Mouse (Mus musculus) MEL (cell line): ENCODE results near the gene Col7a1. TPM values are rescaled to one million over a fixed set of nuclear protein-coding genes. Genes with fewer than 3 reads are reported as not detected.

Experiments used
- DNase-seq: peaks from one replicate; pipeline ENCODE4 v3.0.0; 2011; ENCODE audit warnings: low read depth, low spot score
- H3K27ac ChIP-seq: 2 replicates; pipeline ENCODE4 v1.5.1; 2012; ENCODE audit warnings: low read depth, mild to moderate bottlenecking, control low read depth, low read length, moderate library complexity; ENCODE audit not compliant: control insufficient read depth
- H3K27me3 ChIP-seq, 2 experiments: fragments of 150-350 bp in 1 of 2; sonication (generic) in 1 of 2; 2 replicates each; pipeline ENCODE4 v1.6.1; 2012; ENCODE audit warnings: low read length in 2 of 2, mild to moderate bottlenecking in 2 of 2, improper control_type of control experiment in 1 of 2, moderate library complexity in 1 of 2; ENCODE audit not compliant: insufficient read depth in 2 of 2, control insufficient read depth in 1 of 2
- H3K36me3 ChIP-seq, 2 experiments: 2 replicates each; pipeline ENCODE4 v1.6.1; 2012 to 2014; ENCODE audit warnings: low read length in 2 of 2, improper control_type of control experiment in 1 of 2, inconsistent platforms in 1 of 2, mild to moderate bottlenecking in 1 of 2; ENCODE audit not compliant: insufficient read depth in 2 of 2, control insufficient read depth in 1 of 2
- H3K4me1 ChIP-seq, 2 experiments: fragments of 150-350 bp in 1 of 2; sonication (generic) in 1 of 2; 2 replicates each; pipeline ENCODE4 v1.6.1; 2012; ENCODE audit warnings: low read length in 2 of 2, improper control_type of control experiment in 1 of 2, mild to moderate bottlenecking in 1 of 2; ENCODE audit not compliant: insufficient read depth in 2 of 2, control insufficient read depth in 1 of 2
- H3K4me3 ChIP-seq, 2 experiments: fragments of 150-350 bp in 1 of 2; sonication (generic) in 1 of 2; 2 replicates each; pipeline ENCODE4 v1.5.1; 2012; ENCODE audit warnings: low read depth in 2 of 2, low read length in 2 of 2, mild to moderate bottlenecking in 2 of 2, moderate library complexity in 2 of 2, control low read depth in 1 of 2, improper control_type of control experiment in 1 of 2; ENCODE audit not compliant: control insufficient read depth in 1 of 2, insufficient read depth in 1 of 2
- H3K79me2 ChIP-seq: 2 replicates; pipeline ENCODE4 v1.6.1; 2012; ENCODE audit warnings: mild to moderate bottlenecking, low read length, moderate library complexity; ENCODE audit not compliant: control insufficient read depth, poor library complexity, insufficient read depth
- H3K9ac ChIP-seq: 2 replicates; pipeline ENCODE4 v1.6.1; 2012; ENCODE audit warnings: low read depth, mild to moderate bottlenecking, control low read depth, low read length, moderate library complexity; ENCODE audit not compliant: control insufficient read depth, poor library complexity, severe bottlenecking
- H3K9me3 ChIP-seq: fragments of 150-350 bp; sonication (generic); replicated peaks from 2 replicates; pipeline ENCODE4 v1.6.1; 2012; ENCODE audit warnings: mild to moderate bottlenecking, low read length, improper control_type of control experiment, moderate library complexity; ENCODE audit not compliant: insufficient read depth
- CHD1 ChIP-seq: IDR thresholded peaks from 2 replicates; pipeline ENCODE4 v1.6.1; 2012; ENCODE audit warnings: low read depth, mild to moderate bottlenecking, inconsistent platforms, low read length, improper control_type of control experiment
- CHD2 ChIP-seq: IDR thresholded peaks from 2 replicates; pipeline ENCODE4 v1.6.1; 2011; ENCODE audit warnings: low read length, improper control_type of control experiment
- CTCF ChIP-seq, 3 experiments: IDR thresholded peaks in 2 of 3; conservative IDR thresholded peaks in 1 of 3; 2 replicates each; pipeline ENCODE4 v1.5.1; 2011 to 2012; ENCODE audit warnings: low read length in 3 of 3, low read depth in 2 of 3, mild to moderate bottlenecking in 2 of 3, improper control_type of control experiment in 1 of 3, inconsistent platforms in 1 of 3, mixed read lengths in 1 of 3, moderate library complexity in 1 of 3; ENCODE audit not compliant: control insufficient read depth in 1 of 3, insufficient read depth in 1 of 3, poor library complexity in 1 of 3, severe bottlenecking in 1 of 3
- ELF1 ChIP-seq: IDR thresholded peaks from 2 replicates; pipeline ENCODE4 v1.6.1; 2014; ENCODE audit warnings: low read depth, mild to moderate bottlenecking, inconsistent platforms, low read length, improper control_type of control experiment, moderate library complexity
- EP300 ChIP-seq, 2 experiments: IDR thresholded peaks; 2 replicates each; pipeline ENCODE4 v1.6.1; 2011; ENCODE audit warnings: improper control_type of control experiment in 2 of 2, low read length in 2 of 2, low read depth in 1 of 2, mild to moderate bottlenecking in 1 of 2
- GABPA ChIP-seq: IDR thresholded peaks from 2 replicates; pipeline ENCODE4 v1.6.1; 2012; ENCODE audit warnings: low read depth, mild to moderate bottlenecking, inconsistent platforms, low read length, improper control_type of control experiment, moderate library complexity
- HCFC1 ChIP-seq: IDR thresholded peaks from 2 replicates; pipeline ENCODE4 v1.6.1; 2012; ENCODE audit warnings: low read depth, mild to moderate bottlenecking, inconsistent platforms, low read length, improper control_type of control experiment, moderate library complexity
- MAZ ChIP-seq: IDR thresholded peaks from 2 replicates; pipeline ENCODE4 v1.6.1; 2012; ENCODE audit warnings: low read depth, mild to moderate bottlenecking, inconsistent platforms, low read length, improper control_type of control experiment
- MEF2A ChIP-seq: IDR thresholded peaks from 2 replicates; pipeline ENCODE4 v1.6.1; 2014; ENCODE audit warnings: low read depth, mild to moderate bottlenecking, inconsistent platforms, low read length, improper control_type of control experiment; ENCODE audit not compliant: poor library complexity, insufficient replicate concordance, severe bottlenecking; ENCODE audit errors: extremely low read depth
- MXI1 ChIP-seq: IDR thresholded peaks from 2 replicates; pipeline ENCODE4 v1.6.1; 2011; ENCODE audit warnings: mild to moderate bottlenecking, low read depth, low read length, improper control_type of control experiment
- MYB ChIP-seq: IDR thresholded peaks from 2 replicates; pipeline ENCODE4 v1.6.1; 2011; ENCODE audit warnings: mild to moderate bottlenecking, low read depth, low read length, improper control_type of control experiment
- MYC ChIP-seq: IDR thresholded peaks from 2 replicates; pipeline ENCODE4 v1.6.1; 2011; ENCODE audit warnings: low read depth, mild to moderate bottlenecking, low read length, improper control_type of control experiment, moderate library complexity
- NELFE ChIP-seq: IDR thresholded peaks from 2 replicates; pipeline ENCODE4 v1.6.1; 2011; ENCODE audit warnings: low read depth, low read length, improper control_type of control experiment
- NRF1 ChIP-seq: IDR thresholded peaks from 2 replicates; pipeline ENCODE4 v1.6.1; 2014; ENCODE audit warnings: low read depth, mild to moderate bottlenecking, inconsistent platforms, low read length, improper control_type of control experiment, moderate library complexity; ENCODE audit not compliant: poor library complexity, insufficient read depth, severe bottlenecking
- POLR2AphosphoS2 ChIP-seq: IDR thresholded peaks from 2 replicates; pipeline ENCODE4 v1.6.1; 2011; ENCODE audit warnings: low read length, improper control_type of control experiment
- POLR2AphosphoS5 ChIP-seq: IDR thresholded peaks from 2 replicates; pipeline ENCODE4 v1.6.1; 2012; ENCODE audit warnings: low read depth, borderline replicate concordance, mild to moderate bottlenecking, inconsistent platforms, low read length, moderate library complexity, mixed read lengths
- RAD21 ChIP-seq: IDR thresholded peaks from 2 replicates; pipeline ENCODE4 v1.6.1; 2011; ENCODE audit warnings: mild to moderate bottlenecking, low read depth, low read length, improper control_type of control experiment
- RCOR1 ChIP-seq: IDR thresholded peaks from 2 replicates; pipeline ENCODE4 v1.6.1; 2012; ENCODE audit warnings: low read depth, mild to moderate bottlenecking, inconsistent platforms, low read length, improper control_type of control experiment
- SMC3 ChIP-seq: IDR thresholded peaks from 2 replicates; pipeline ENCODE4 v1.6.1; 2011; ENCODE audit warnings: low read depth, low read length, improper control_type of control experiment
- TBP ChIP-seq: IDR thresholded peaks from 2 replicates; pipeline ENCODE4 v1.8.0; 2011; ENCODE audit warnings: low read depth, low read length, improper control_type of control experiment
- TCF12 ChIP-seq: IDR thresholded peaks from 2 replicates; pipeline ENCODE4 v1.6.1; 2014; ENCODE audit warnings: low read depth, mild to moderate bottlenecking, inconsistent platforms, low read length, improper control_type of control experiment, moderate library complexity
- USF1 ChIP-seq: IDR thresholded peaks from 2 replicates; pipeline ENCODE4 v1.6.1; 2014; ENCODE audit warnings: low read depth, mild to moderate bottlenecking, inconsistent platforms, low read length, improper control_type of control experiment, moderate library complexity
- ZKSCAN1 ChIP-seq: IDR thresholded peaks from 2 replicates; pipeline ENCODE4 v1.6.1; 2012; ENCODE audit warnings: low read depth, mild to moderate bottlenecking, inconsistent platforms, low read length, improper control_type of control experiment, moderate library complexity
- ZMIZ1 ChIP-seq: IDR thresholded peaks from 2 replicates; pipeline ENCODE4 v1.6.1; 2012; ENCODE audit warnings: low read depth, mild to moderate bottlenecking, inconsistent platforms, low read length, improper control_type of control experiment, moderate library complexity
- polyA plus RNA-seq, 2 experiments: library from polyadenylated mRNA; stranded (reverse) in 1 of 2; unstranded in 1 of 2; fragments of >175 nt in 1 of 2; fragments of >200 nt in 1 of 2; gene quantifications; 2 replicates each; pipeline versions ENCODE4 v1.2.1 to v1.2.4; 2012; ENCODE audit warnings: low replicate concordance in 2 of 2, low read depth in 1 of 2; ENCODE audit not compliant: insufficient read length in 2 of 2, insufficient read depth in 1 of 2, missing spikeins in 1 of 2
- total RNA-seq: library from RNA; depleted of rRNA; stranded (reverse); fragments of 300-350 nt; gene quantifications from 2 replicates; pipeline ENCODE4 v1.2.3, GENCODE M21; 2012

The Col7a1 gene
- total and polyA plus RNA-seq, 3 experiments = 1.2 to 2.6 TPM; not detected in 1

- DNase-seq = peak; percentile 45
- peaks cover 5 to 31% of the 10 kb centered on the region in 2 experiments for H3K4me1 ChIP-seq
- no peaks in the 10 kb centered on the region for H3K27me3 ChIP-seq
- H3K9ac ChIP-seq = no peak overlapping the region
- H3K79me2 ChIP-seq = no peaks in the 10 kb centered on the region; the same call in 1 of the 2 replicates
- H3K27ac ChIP-seq = no peak overlapping the region
- TF ChIP-seq ELF1 (no peak), GABPA (no peak), ZKSCAN1 (no peak), USF1 (no peak), NRF1 (no peak), RAD21 (no peak), TCF12 (no peak), NELFE (no peak), ZMIZ1 (no peak), CHD1 (no peak), MAZ (no peak), EP300 (IDR thresholded peaks at IDR 0.05; ENCODE audit: low read depth in 1 of 2, low read length in 2 of 2) (no peak), HCFC1 (no peak), SMC3 (no peak), CTCF (IDR thresholded peaks at IDR 0.05 in 2 of 3, conservative IDR thresholded peaks at IDR 0.05 in 1 of 3; ENCODE audit: control insufficient read depth in 1 of 3, insufficient read depth in 1 of 3, low read depth in 2 of 3, low read length in 3 of 3, poor library complexity in 1 of 3, severe bottlenecking in 1 of 3) (no peak), POLR2AphosphoS5 (no peak), RCOR1 (no peak), POLR2AphosphoS2 (no peak), MYB (no peak)
- no peak overlapping the region for H3K4me3 ChIP-seq
- peaks cover 0 to 10% of the 10 kb centered on the region in 2 experiments; a peak in 2 of 4 replicates for H3K36me3 ChIP-seq
- no peaks in the 10 kb centered on the region for H3K9me3 ChIP-seq
These were observed 34.4 kb downstream of the Col7a1 start for GRCm38 (mm10) chr9:108987704-108988350.

- TF ChIP-seq TBP (no peak), MYC (no peak), CHD2 (no peak), POLR2AphosphoS5 (no peak), MXI1 (no peak; the same call in 1 of the 2 replicates), MEF2A (no peak), SMC3 (no peak), ELF1 (no peak)
- no peak for DNase-seq
These were observed 36.5 kb downstream of the Col7a1 start for GRCm38 (mm10) chr9:108989802-108990461.

More at GRCm38 (mm10) chr9:108989802-108990461, 36.5 kb downstream of the Col7a1 start:
- H3K79me2 ChIP-seq = no peaks in the 10 kb centered on the region; the same call in 1 of the 2 replicates
- H3K4me3 ChIP-seq = no peak overlapping the region
- H3K27me3 ChIP-seq = no peaks in the 10 kb centered on the region
- no peaks in the 10 kb centered on the region for H3K9me3 ChIP-seq
- no peak overlapping the region for H3K27ac ChIP-seq
- H3K36me3 ChIP-seq = peaks cover 0 to 11% of the 10 kb centered on the region in 2 experiments; a peak in 2 of 4 replicates
- H3K4me1 ChIP-seq = peaks cover 2 to 23% of the 10 kb centered on the region in 2 experiments
- H3K9ac ChIP-seq = no peak overlapping the region
